Mouse (Mus musculus) G1E (cell line): ENCODE measurements around the gene Grin2c.

Experiments used
- CTCF ChIP-seq: IDR thresholded peaks from 2 replicates; pipeline ENCODE4 v1.5.1; 2012; ENCODE audit warnings: low read depth, low read length, inconsistent platforms, mixed read lengths
- GATA1 ChIP-seq: IDR thresholded peaks from 2 replicates; pipeline ENCODE4 v1.6.1; 2012; ENCODE audit warnings: borderline replicate concordance, low read length, inconsistent platforms, mixed read lengths
- TAL1 ChIP-seq: conservative IDR thresholded peaks from 2 replicates; pipeline ENCODE4 v1.6.1; 2012; ENCODE audit warnings: low read depth, low read length, inconsistent platforms, mixed read lengths

- no peak for TF ChIP-seq TAL1
- TF ChIP-seq CTCF: no peak
- no peak for TF ChIP-seq GATA1
Measured at GRCm38 (mm10) chr11:115251258-115251657, 15.8 kb downstream of the Grin2c start.
